Mouse (Mus musculus): ENCODE data around the gene Adgrb2. TPM values are rescaled to one million over a fixed set of nuclear protein-coding genes. Genes with fewer than 3 reads are reported as not detected.

Adgrb2 gene
- polyA plus RNA-seq, 1 experiment = 4.6 TPM

DNA sequence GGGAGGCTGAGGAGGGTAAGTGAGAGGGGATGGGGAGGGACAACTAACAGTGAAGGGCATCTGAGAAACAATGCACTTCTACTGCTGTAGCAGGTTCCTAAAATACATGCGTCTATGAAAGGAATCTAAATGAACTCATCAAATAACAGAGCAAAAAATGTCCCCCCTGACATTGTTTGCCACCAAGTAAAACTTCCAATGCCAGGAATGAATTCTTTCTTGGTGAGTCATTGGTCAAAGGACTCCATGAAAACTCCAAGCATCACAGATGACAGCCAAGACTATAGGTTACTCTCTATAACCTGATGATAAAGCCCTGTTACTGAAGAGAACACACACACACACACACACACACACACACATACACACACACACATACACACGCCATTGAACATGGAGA, 46.5 kb downstream of the Adgrb2 start:
- DNase-seq (ENCODE audit: low read depth) = no peak

- no peak for DNase-seq (ENCODE audit: low read depth)
Measured at GRCm38 (mm10) chr4:130033496-130033895, 48.8 kb downstream of the Adgrb2 start.

GRCm38 (mm10) chr4:130036112-130036511, 51.4 kb downstream of the Adgrb2 start:
- no peak for DNase-seq (ENCODE audit: low read depth)

GRCm38 (mm10) chr4:130036573-130037401, 52.1 kb downstream of the Adgrb2 start:
- no peak for DNase-seq (ENCODE audit: low read depth)

GRCm38 (mm10) chr4:130039351-130039750, 54.7 kb downstream of the Adgrb2 start:
- DNase-seq (ENCODE audit: low read depth) = no peak

GRCm38 (mm10) chr4:130041076-130041475, 56.4 kb downstream of the Adgrb2 start:
- DNase-seq (ENCODE audit: low read depth) = no peak

- DNase-seq (ENCODE audit: low read depth) = no peak
Measured at GRCm38 (mm10) chr4:130044211-130044610, 59.5 kb downstream of the Adgrb2 start.

DNA sequence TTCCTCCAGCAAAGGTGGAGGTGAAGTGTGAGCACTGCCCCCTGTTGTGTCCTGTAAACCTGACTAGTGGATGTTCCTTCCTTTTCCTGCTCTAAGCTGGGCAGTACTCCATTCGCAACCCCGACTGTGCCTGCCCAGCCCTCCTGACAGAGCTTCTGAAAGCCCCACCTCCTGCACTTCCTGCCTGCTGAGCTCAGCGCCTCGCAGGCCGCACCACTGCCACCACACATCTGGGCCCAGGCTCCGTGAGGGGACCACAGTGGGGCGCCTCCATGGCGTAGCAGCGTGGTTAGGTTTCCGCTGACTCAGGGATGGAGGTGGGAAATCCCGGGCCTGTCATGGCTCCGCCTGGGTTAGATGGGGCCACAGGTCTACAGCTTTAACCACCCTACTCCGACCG, 60.9 kb downstream of the Adgrb2 start:
- no peak for DNase-seq (ENCODE audit: low read depth)

DNA sequence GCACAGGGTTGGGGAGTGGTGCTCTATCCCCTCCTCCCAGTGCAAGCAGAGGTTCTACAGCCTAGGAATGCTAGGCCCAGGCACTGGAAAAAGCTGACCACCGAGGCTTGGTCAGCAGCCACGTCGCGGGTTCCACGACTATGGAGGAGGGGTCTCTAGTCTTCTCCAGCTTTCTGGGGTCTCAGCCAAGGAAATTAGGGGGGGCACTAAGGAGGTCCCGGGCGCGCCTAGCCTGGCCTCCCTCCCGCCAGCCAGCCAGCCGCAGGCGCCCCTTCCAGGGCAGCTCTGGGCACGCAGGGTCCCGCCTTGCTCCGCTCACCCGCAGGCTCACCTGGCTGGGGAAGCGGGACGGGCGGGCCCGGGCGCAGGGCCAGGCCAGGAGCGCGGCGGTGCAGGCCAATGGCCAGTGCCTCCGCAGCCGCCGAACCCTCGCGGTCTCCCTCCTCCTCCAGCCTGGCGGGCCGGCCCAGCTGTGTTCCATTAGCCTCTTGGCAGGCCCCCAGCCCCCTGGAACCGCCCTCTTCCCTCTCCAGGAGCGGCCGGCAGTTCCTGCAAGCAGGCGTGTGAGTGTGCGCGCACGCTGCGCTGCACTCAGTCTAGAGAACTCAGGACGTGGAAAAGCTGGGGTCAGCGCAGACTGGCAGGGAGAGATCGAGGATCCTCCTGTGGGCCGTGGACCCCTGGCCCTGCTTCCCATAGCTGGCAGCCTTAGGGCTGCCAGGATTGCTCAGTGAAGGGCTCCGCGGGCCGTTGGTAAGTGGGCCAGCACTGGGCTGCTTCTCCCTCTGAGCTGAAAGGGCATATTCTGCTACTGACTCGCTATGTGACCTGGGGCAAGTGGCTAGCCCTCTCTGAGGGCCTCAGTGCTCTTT, 62.9 kb downstream of the Adgrb2 start, which contains the start of gene Col16a1:
Col16a1 (plus strand) TSS at position 510 of the 872 bp plus-strand sequence.
- DNase-seq (ENCODE audit: low read depth) = no peak

- no peak for DNase-seq (ENCODE audit: low read depth)
Measured at GRCm38 (mm10) chr4:130048203-130048479, 63.5 kb downstream of the Adgrb2 start.

- no peak for DNase-seq (ENCODE audit: low read depth)
Measured at GRCm38 (mm10) chr4:130050056-130050824, 65.6 kb downstream of the Adgrb2 start.

DNA sequence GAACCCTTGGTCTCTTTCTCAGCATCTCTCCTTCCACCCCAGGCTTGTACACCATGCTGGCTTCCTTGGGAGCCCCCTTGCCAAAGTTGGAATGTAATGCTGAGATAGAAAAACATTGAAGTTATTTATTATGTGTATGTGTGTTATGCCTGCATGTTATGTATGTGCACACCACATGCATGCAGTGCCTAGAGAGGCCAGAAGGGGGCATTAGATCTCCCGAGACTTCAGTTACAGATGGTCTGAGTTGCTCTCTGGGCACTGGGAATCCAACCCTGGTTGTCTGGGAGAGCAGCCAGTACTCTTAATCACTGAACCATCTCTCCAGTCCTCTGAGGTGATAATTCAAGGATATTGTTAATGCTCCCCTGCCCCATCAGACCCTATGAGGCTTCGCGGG, 67.6 kb downstream of the Adgrb2 start:
- DNase-seq (ENCODE audit: low read depth) = no peak

DNA sequence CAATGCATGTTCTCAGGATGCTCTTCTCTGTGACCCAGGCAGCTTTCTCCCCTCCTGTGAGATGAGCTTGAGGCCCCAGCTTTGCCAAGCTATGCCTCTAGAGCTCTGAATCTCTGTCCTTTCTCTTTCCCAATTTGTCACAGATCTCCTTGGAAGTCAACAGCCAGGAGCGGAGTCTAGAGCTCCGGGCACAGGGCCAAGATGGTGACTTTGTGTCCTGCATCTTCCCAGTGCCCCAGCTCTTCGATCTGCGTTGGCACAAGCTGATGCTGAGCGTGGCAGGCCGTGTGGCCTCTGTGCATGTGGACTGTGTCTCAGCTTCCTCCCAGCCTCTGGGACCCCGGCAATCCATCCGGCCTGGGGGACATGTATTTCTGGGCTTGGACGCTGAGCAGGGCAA, 68.4 kb downstream of the Adgrb2 start:
- no peak for DNase-seq (ENCODE audit: low read depth)

DNA sequence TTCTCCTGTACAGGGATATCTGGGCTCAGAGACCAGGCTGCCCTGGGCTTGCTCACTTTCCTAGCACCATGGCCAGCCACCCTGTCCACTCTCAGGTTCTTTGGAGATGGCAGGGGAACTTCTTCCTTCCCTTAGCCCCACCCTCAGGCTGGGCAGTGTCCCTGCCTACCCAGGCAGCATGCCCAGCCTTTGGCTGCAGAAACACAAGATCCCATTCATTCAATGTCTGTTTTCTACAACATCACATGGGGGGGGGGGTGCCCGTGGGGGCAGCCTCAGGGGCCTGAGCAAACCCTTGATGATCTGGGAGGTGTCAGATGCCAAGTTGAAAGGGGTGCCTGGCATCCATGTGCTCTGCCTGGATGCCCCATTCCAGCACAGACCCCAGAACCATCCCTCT, 70.1 kb downstream of the Adgrb2 start:
- DNase-seq (ENCODE audit: low read depth) = no peak

- DNase-seq (ENCODE audit: low read depth) = no peak
Measured at GRCm38 (mm10) chr4:130055160-130056010, 70.7 kb downstream of the Adgrb2 start.

DNA sequence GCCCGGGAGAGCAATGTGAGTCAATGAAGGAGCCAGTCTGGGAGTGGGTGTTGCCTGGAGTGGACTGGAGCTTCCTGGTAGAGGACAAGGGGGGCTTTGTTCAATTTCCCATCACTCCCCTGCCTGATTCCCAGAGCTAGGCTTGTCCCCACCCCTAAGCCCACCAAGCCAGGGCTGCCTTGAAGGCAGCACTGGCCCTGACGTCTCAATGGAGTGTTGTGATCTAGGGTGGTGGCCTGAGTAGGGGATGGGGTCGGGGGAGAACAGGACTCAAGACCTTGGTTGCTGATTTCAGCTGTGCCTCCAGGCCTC, 71.3 kb downstream of the Adgrb2 start:
- DNase-seq (ENCODE audit: low read depth) = no peak

GRCm38 (mm10) chr4:130056471-130056870, 71.8 kb downstream of the Adgrb2 start:
- DNase-seq (ENCODE audit: low read depth) = no peak

GRCm38 (mm10) chr4:130060937-130061336, 76.3 kb downstream of the Adgrb2 start:
- no peak for DNase-seq (ENCODE audit: low read depth)

GRCm38 (mm10) chr4:130063191-130063590, 78.5 kb downstream of the Adgrb2 start:
- DNase-seq (ENCODE audit: low read depth) = no peak

- no peak for DNase-seq (ENCODE audit: low read depth)
Measured at GRCm38 (mm10) chr4:130066816-130067215, 82.1 kb downstream of the Adgrb2 start.

DNA sequence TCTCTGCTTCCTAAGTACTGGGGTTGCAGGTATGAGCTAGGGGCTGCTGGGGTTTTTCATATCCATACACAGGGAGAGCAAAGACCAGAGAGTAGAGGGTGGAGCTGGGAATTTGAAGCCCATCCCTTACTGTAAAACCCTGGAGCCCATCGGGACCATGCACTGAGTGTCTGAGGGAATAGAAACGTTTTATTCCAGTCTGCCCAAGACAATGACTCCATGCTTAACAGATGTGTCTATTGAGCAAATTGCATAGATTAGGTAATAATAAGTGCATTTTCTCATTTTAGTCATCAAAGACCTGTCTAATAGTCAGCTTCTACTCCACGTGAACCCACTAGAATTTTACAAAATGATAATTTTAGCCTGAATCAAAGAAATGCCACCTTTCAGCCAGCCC, 85.9 kb downstream of the Adgrb2 start:
- no peak for DNase-seq (ENCODE audit: low read depth)
